Mouse (Mus musculus) spleen, postnatal 36 days (tissue): ENCODE results near the gene Pold1.
A peak's percentile ranks its signal among the peaks of the same experiment; 100 is the strongest.

Source experiments
- DNase-seq, 2 experiments: peaks; one replicate each; pipeline ENCODE4 v3.0.0; 2022; ENCODE audit warnings: low spot score in 2 of 2, mixed read lengths in 1 of 2

The Pold1 gene

GRCm38 (mm10) chr7:44486927-44487575 is 61.6 kb downstream of the Pold1 start:
- no peak for DNase-seq

- DNase-seq = no peak
These were observed 63.0 kb downstream of the Pold1 start for GRCm38 (mm10) chr7:44485572-44486195.

GRCm38 (mm10) chr7:44484841-44485571 is 63.6 kb downstream of the Pold1 start:
- DNase-seq = peak; percentile 57 to 65

- DNase-seq = no peak
These were observed 64.5 kb downstream of the Pold1 start for GRCm38 (mm10) chr7:44484109-44484508.

GRCm38 (mm10) chr7:44482836-44483435 is 65.7 kb downstream of the Pold1 start:
- peak in 1 of 2 experiments; percentile 40 for DNase-seq
